Comparison of ENCODE assay signal across 26 mouse cellular contexts in genomic region chr3:38722606-38723005, GRCm38 (mm10).
A peak's percentile ranks its signal among the peaks of the same experiment; 100 is the strongest.
DNase-seq lines count a peak whose midpoint lies in the region; ATAC-seq and TF ChIP-seq lines count a peak whose summit lies in the region.
"Had no signal": no experiment of that assay in that cellular context is flagged by ENCODE, and none has a peak within 500 bp of the region (broad histone marks: within the 10 kb centered on the region; RNA-seq: fewer than 3 reads in every experiment).

No protein-coding gene starts in this region.

- no peak overlapping the region for H3K9ac ChIP-seq in lung, embryonic 14.5 days
- H3K9ac ChIP-seq: embryonic facial prominence, embryonic 12.5 days; embryonic facial prominence, embryonic 15.5 days; forebrain, postnatal 0 days; heart, embryonic 12.5 days; heart, embryonic 15.5 days; hindbrain, embryonic 12.5 days; hindbrain, embryonic 15.5 days had no signal

- no peak for TF ChIP-seq CTCF in lung, embryonic 14.5 days (IDR thresholded peaks at IDR 0.05; ENCODE audit: low read depth)
- TF ChIP-seq CTCF in lung, adult 2 months (IDR thresholded peaks at IDR 0.05; ENCODE audit: insufficient read depth, low read length) = no peak

- no peaks in the 10 kb centered on the region for H3K36me3 ChIP-seq in lung, embryonic 14.5 days (ENCODE audit: insufficient read depth)
- H3K36me3 ChIP-seq: embryonic facial prominence, embryonic 12.5 days; embryonic facial prominence, embryonic 15.5 days; heart, embryonic 12.5 days; heart, embryonic 15.5 days; hindbrain, embryonic 12.5 days; hindbrain, embryonic 15.5 days had no signal

- H3K9me3 ChIP-seq in lung, embryonic 14.5 days (ENCODE audit: low read depth, low read length) = no peaks in the 10 kb centered on the region
- H3K9me3 ChIP-seq: embryonic facial prominence, embryonic 12.5 days; embryonic facial prominence, embryonic 15.5 days; heart, embryonic 12.5 days; heart, embryonic 15.5 days; hindbrain, embryonic 12.5 days; hindbrain, embryonic 15.5 days had no signal

- DNase-seq in lung, embryonic 14.5 days = peak; percentile 15
- no peak for DNase-seq in lung, adult 2 months
- DNase-seq in 416B (ENCODE audit: low read depth) = peak; percentile 60
- no peak for DNase-seq in testis, postnatal 14 days (ENCODE audit: low spot score)
- DNase-seq: adrenal gland, postnatal 10 days; adrenal gland, postnatal 36 days; cerebellum, adult 18-20 months; cerebellum, adult 9-10 months; cerebellum, postnatal 14 days; forebrain, postnatal 0 days; gastrocnemius, adult 2 months; gastrocnemius, postnatal 14 days; heart, adult 18-20 months; heart, postnatal 10 days; heart, postnatal 4 days had no signal

- no peaks in the 10 kb centered on the region for H3K27me3 ChIP-seq in lung, embryonic 14.5 days (ENCODE audit: insufficient read depth, low read length)
- H3K27me3 ChIP-seq: embryonic facial prominence, embryonic 12.5 days; embryonic facial prominence, embryonic 15.5 days; heart, embryonic 12.5 days; heart, embryonic 15.5 days; hindbrain, embryonic 12.5 days; hindbrain, embryonic 15.5 days had no signal

- TF ChIP-seq POLR2A in lung, adult 2 months (IDR thresholded peaks at IDR 0.05; ENCODE audit: borderline replicate concordance, extremely low read depth, low read depth, low read length) = no peak

- WGBS in lung, embryonic 14.5 days = 74% methylated on average over 1 of the region's 1 CpGs
- 71% methylated on average over 1 of the region's 1 CpGs for WGBS in lung, adult 2 months

- H3K27ac ChIP-seq in lung, embryonic 14.5 days (ENCODE audit: low read depth) = no peak overlapping the region
- H3K27ac ChIP-seq: embryonic facial prominence, embryonic 12.5 days; embryonic facial prominence, embryonic 15.5 days; gastrocnemius, adult 2 months; heart, embryonic 15.5 days; hindbrain, embryonic 12.5 days; hindbrain, embryonic 15.5 days had no signal

- H3K4me1 ChIP-seq in lung, embryonic 14.5 days (ENCODE audit: insufficient read depth) = no peaks in the 10 kb centered on the region
- no peaks in the 10 kb centered on the region for H3K4me1 ChIP-seq in lung, adult 2 months (ENCODE audit: control insufficient read depth, insufficient read depth, low read length)
- H3K4me1 ChIP-seq: embryonic facial prominence, embryonic 12.5 days; embryonic facial prominence, embryonic 15.5 days; heart, embryonic 12.5 days; hindbrain, embryonic 12.5 days; hindbrain, embryonic 15.5 days had no signal

- no peak for ATAC-seq in lung, embryonic 14.5 days (ENCODE audit: insufficient read depth)
- peak; percentile 63 for ATAC-seq in common myeloid progenitor, adult 5-6 weeks (replicated peaks; ENCODE audit: low read depth, poor library complexity, severe bottlenecking)
- ATAC-seq in activated CD4-positive, CD25-positive, alpha-beta regulatory T cell, adult 4 months = no peak
- ATAC-seq: CD4-positive, CD25-positive, alpha-beta regulatory T cell, adult 4 months; forebrain, embryonic 14.5 days; forebrain, postnatal 0 days; intestine, postnatal 0 days had no signal

- H3K4me3 ChIP-seq in lung, embryonic 14.5 days (ENCODE audit: low read depth, low read length) = no peak overlapping the region
- H3K4me3 ChIP-seq in lung, adult 2 months (replicated peaks; ENCODE audit: extremely low read depth, low read depth, low read length) = no peak overlapping the region
- H3K4me3 ChIP-seq: embryonic facial prominence, embryonic 12.5 days; embryonic facial prominence, embryonic 15.5 days; gastrocnemius, adult 2 months; heart, embryonic 12.5 days; heart, embryonic 15.5 days; hindbrain, embryonic 12.5 days; hindbrain, embryonic 15.5 days had no signal

- no peak overlapping the region for H3K4me2 ChIP-seq in lung, embryonic 14.5 days
- H3K4me2 ChIP-seq: embryonic facial prominence, embryonic 12.5 days; embryonic facial prominence, embryonic 15.5 days; heart, embryonic 12.5 days; heart, embryonic 15.5 days; hindbrain, embryonic 12.5 days; hindbrain, embryonic 15.5 days had no signal

Comparison
In these comparisons a context has a peak if more than half of its experiments do, and no peak if none do; other contexts are left out.
1. DNase-seq: peak in lung, embryonic 14.5 days (single experiment) and 416B (single experiment); none in lung, adult 2 months (single experiment) and testis, postnatal 14 days (single experiment).